Mouse (Mus musculus) spleen, adult 2 months (tissue): ENCODE measurements around the gene Gm17324. TPM values are rescaled to one million over a fixed set of nuclear protein-coding genes. Genes with fewer than 3 reads are reported as not detected.

Experiments used
- DNase-seq, 2 experiments: peaks; one replicate each; pipeline versions ENCODE4 v3.0.0 to v3.0.0-alpha.2; 2012 to 2021; ENCODE audit warnings: low spot score in 2 of 2, low read depth in 1 of 2
- H3K27ac ChIP-seq: fragments of 200-500 bp; 2 replicates; pipeline ENCODE4 v1.5.1; 2012; ENCODE audit warnings: low read length, inconsistent platforms; ENCODE audit not compliant: insufficient read depth
- H3K27me3 ChIP-seq: fragments of 200-500 bp; 2 replicates; pipeline ENCODE4 v1.6.1; 2012; ENCODE audit warnings: mild to moderate bottlenecking, moderate library complexity, low read length, inconsistent platforms; ENCODE audit not compliant: control insufficient read depth, insufficient read depth
- H3K36me3 ChIP-seq: fragments of 200-500 bp; 2 replicates; pipeline ENCODE4 v1.6.1; 2012; ENCODE audit warnings: mild to moderate bottlenecking, low read length, inconsistent platforms; ENCODE audit not compliant: control insufficient read depth, insufficient read depth
- H3K4me1 ChIP-seq: fragments of 200-500 bp; 2 replicates; pipeline ENCODE4 v1.6.1; 2011; ENCODE audit warnings: inconsistent platforms; ENCODE audit not compliant: control insufficient read depth, insufficient read depth, insufficient read length
- H3K4me3 ChIP-seq: fragments of 200-500 bp; 2 replicates; pipeline ENCODE4 v1.5.1; 2011; ENCODE audit warnings: mild to moderate bottlenecking, inconsistent platforms; ENCODE audit not compliant: insufficient read depth, insufficient read length; ENCODE audit errors: extremely low read depth
- CTCF ChIP-seq: fragments of 200-500 bp; IDR thresholded peaks from 2 replicates; pipeline ENCODE4 v1.5.1; 2011; ENCODE audit warnings: mild to moderate bottlenecking, inconsistent platforms; ENCODE audit not compliant: insufficient read depth, insufficient read length, insufficient replicate concordance; ENCODE audit errors: extremely low read depth
- POLR2A ChIP-seq: fragments of 200-500 bp; IDR thresholded peaks from 2 replicates; pipeline ENCODE4 v1.6.1; 2011; ENCODE audit warnings: low read depth, low read length, inconsistent platforms
- WGBS: fragments of 180-500 bp; shearing (Covaris S2); methylation state at CpG from one replicate; pipeline ENCODE4 v1.1.7; 2018; 5-methylcytosine and 5-hydroxymethylcytosine counted together
- polyA plus RNA-seq: library from polyadenylated mRNA; depleted of rRNA; stranded (reverse); fragments of >200 nt; gene quantifications from 2 replicates; pipeline ENCODE4 v1.2.3, GENCODE M21; 2012

Gm17324 gene
- polyA plus RNA-seq, 1 experiment, result not detected

DNA sequence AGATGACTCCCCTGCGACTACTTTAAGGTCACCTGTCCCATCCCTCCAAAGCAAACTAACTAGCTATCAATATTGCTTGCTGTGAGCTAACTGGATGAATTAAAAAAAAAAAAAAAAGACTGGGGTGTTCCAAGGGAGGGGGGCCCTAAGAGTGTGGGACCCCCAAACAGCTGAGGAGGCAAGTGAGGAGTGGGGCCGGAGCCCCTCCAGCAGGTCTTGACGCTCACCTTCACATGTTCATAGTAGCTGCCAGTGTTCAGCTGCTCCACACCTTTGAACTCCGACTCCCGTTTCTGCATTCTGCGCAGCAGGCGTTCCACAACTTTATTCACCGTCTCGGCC is 6.4 kb downstream of the Gm17324 start:
- Histone ChIP-seq H3K27ac (no peak overlapping the region), H3K27me3 (peaks cover 4% of the 10 kb centered on the region), H3K4me1 (peaks cover 4% of the 10 kb centered on the region), H3K4me3 (peak overlapping the region; percentile 63), H3K36me3 (no peaks in the 10 kb centered on the region)
- peak in 1 of 2 experiments; percentile 5 for DNase-seq
- WGBS, result 3% methylated on average over 9 of the region's 9 CpGs
- TF ChIP-seq POLR2A, result no peak
- no peak for TF ChIP-seq CTCF

DNA sequence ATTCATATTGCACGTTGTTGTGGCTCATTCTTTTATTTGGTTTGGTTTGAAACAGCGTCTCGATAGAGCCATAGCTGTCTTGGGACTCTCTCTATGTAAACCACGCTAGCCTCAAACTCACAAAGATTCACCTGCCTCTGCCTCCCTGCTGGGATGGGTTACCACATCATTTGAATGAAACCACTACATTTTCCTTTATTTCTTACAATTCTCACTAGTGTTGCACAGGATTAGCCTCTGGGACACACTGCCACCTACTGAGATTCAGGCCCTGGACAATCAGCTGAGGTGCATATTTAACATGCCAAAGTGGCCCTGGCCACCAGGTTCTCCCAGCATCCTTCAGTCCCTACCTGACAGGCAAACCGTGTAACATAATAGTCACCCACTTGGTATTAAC is 9.2 kb downstream of the Gm17324 start:
- TF ChIP-seq CTCF (no peak), POLR2A (no peak)
- Histone ChIP-seq H3K4me3 (no peak overlapping the region), H3K36me3 (0 out of 2 replicates have a peak, but pooled peaks cover 1% of the 10 kb centered on the region), H3K4me1 (peaks cover 4% of the 10 kb centered on the region), H3K27me3 (peaks cover 4% of the 10 kb centered on the region), H3K27ac (no peak overlapping the region)
- DNase-seq, result peak in 1 of 2 experiments; percentile 7
- 32% methylated on average over 5 of the region's 5 CpGs for WGBS

DNA sequence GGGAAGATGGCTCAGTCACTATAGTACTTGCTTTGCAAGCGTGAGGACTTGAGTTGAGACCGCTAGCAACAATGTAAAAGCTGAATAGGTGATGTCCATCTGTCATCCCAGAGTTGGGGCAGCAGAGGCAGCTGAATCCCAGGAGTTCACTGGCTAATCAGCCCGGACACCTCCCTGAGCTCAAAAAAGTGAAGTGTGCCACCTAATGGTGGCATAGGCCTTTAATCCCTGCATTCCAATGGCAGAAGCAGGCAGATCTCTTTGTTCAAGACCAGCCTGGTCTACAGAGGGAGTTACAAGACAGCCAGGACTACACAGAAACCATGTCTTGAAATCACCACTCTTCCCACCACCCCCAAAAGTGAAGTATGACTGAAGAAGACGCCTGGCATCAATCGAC is 16.1 kb downstream of the Gm17324 start:
- WGBS, result 90% methylated on average over 5 of the region's 5 CpGs
- no peak overlapping the region for H3K27ac ChIP-seq
- H3K27me3 ChIP-seq, result no peaks in the 10 kb centered on the region
- TF ChIP-seq POLR2A, result no peak
- peaks cover 20% of the 10 kb centered on the region for H3K4me1 ChIP-seq
- H3K36me3 ChIP-seq, result peaks cover 1% of the 10 kb centered on the region; the same call in 1 of the 2 replicates
- H3K4me3 ChIP-seq, result no peak overlapping the region
- no peak for DNase-seq

DNA sequence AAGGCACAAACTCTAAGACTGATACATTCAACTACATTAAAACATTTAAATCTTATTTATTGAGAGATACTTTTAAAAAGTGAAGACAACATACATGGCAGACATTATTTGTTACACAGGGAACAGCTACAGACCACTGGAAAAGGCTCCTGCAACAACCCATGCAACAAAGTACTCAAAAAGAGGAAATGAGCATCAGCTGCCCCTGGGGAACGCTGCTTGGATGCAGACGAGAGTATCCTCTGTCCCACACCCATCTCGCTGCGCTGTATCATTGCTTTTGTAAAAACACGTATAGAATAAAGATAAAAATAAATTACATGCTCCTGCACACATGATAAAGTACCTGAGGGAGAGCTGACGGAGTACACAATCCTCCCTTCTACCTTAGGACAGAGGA is 18.1 kb downstream of the Gm17324 start:
- Histone ChIP-seq H3K4me1 (peaks cover 22% of the 10 kb centered on the region), H3K27ac (no peak overlapping the region), H3K27me3 (no peaks in the 10 kb centered on the region), H3K4me3 (no peak overlapping the region), H3K36me3 (peaks cover 1% of the 10 kb centered on the region; the same call in 1 of the 2 replicates)
- TF ChIP-seq CTCF (no peak), POLR2A (no peak)
- 30% methylated on average over 6 of the region's 6 CpGs for WGBS
- DNase-seq, result peak; percentile 54 to 64

DNA sequence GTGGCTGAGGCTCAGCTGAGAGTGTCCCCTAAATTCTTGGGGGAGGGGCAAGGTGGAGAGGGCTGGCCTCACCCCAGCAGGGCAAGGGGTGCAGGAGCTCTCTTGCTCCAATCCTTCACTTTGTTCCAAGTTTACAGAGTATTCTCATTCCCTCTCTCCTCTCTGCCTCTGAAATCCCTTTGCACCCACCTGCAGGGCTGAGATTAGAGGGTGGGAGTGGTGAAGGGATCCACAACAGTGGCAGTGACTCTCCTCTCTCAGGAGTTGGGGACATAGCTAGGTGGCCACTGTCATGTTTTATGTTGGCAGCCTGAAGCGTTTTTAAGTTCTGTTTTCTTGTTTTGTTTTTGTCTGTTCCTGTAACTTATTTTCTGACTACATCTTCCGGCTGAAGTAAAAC is 19.0 kb downstream of the Gm17324 start:
- Histone ChIP-seq H3K36me3 (no peaks in the 10 kb centered on the region; the same call in 1 of the 2 replicates), H3K4me3 (no peak overlapping the region), H3K4me1 (peaks cover 22% of the 10 kb centered on the region), H3K27me3 (no peaks in the 10 kb centered on the region), H3K27ac (peak overlapping the region; percentile 52; the same call in 1 of the 2 replicates)
- no peak for DNase-seq
- WGBS, result 55% methylated on average over 2 of the region's 2 CpGs
- no peak for TF ChIP-seq POLR2A
- no peak for TF ChIP-seq CTCF

DNA sequence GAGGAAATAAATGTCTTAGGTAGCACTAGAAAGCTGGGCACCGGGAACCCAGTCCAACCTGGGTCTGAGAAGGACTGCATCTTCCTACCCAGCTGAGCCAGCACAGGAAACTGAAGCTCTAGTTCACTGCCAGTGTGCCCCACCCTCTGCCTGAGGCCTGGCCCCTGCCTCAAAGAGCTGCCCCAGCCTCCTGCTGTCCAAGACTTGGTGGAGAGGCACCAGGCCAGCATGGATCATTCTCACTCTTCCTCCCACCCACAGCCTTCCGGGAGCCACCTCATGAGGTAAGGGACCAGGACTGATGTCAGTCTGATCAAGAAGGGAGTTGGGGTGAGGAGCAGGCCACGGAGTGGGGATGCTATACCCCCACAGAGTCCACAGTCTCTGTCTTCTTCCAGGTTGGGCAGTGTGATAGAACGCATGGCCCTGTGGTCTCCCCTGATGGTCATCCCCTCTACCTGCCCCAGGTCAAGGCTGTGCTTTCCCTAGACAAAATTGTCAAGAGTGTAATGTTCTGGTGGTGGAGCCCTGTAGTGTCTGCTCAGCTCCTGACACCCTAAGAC is 19.6 kb downstream of the Gm17324 start:
- Histone ChIP-seq H3K27me3 (no peaks in the 10 kb centered on the region), H3K4me3 (no peak overlapping the region), H3K4me1 (peaks cover 22% of the 10 kb centered on the region), H3K36me3 (no peaks in the 10 kb centered on the region; the same call in 1 of the 2 replicates), H3K27ac (peak overlapping the region; percentile 21)
- no peak for DNase-seq
- WGBS, result 67% methylated on average over 4 of the region's 4 CpGs
- no peak for TF ChIP-seq POLR2A
- no peak for TF ChIP-seq CTCF

DNA sequence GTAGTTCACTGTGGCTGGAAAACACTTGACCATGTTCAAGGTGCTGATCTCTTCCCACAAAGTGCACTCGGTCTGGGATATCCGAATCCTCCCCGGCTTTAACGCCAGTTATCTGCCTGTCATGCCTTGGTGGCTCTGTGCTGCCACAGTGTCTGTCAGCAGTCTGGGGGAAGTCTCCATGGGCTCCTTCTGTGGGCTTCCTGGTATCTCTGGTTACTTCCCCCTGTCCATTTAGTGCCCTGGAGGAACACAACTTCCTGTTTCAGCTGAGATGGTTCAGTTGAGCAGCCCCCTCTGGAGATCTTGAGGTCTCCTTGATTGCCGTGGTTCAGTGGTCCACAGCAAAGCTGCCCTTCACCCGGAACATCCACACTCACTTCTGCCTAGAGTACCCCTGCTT is 20.4 kb downstream of the Gm17324 start:
- H3K27me3 ChIP-seq, result no peaks in the 10 kb centered on the region
- TF ChIP-seq CTCF (no peak), POLR2A (no peak)
- H3K4me3 ChIP-seq, result no peak overlapping the region
- peak in 1 of 2 experiments; percentile 13 for DNase-seq
- no peaks in the 10 kb centered on the region for H3K36me3 ChIP-seq
- H3K4me1 ChIP-seq, result peaks cover 22% of the 10 kb centered on the region
- H3K27ac ChIP-seq, result peak overlapping the region; percentile 19
- 33% methylated on average over 6 of the region's 6 CpGs for WGBS
